In the genomic region with DNA sequence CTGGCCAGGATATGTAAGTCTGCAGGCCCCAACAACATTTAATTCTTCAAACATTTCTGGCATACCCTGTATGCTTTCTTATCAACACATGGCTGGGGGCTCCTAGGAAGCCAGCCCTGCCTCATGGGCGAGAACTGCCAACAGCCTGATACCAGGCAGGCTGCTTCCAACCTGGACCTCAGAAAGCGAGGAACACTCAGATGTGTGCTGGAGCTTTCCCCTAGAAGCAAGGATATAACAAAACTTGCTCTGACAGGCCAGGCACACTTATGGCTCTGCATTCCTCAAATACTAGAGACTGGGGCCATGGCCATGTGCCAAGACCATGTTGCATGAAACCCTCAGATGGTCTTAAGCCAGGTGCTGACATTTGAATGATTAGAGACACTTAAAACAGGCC, we compare ENCODE assay signal across 11 mouse cellular contexts.
A peak's percentile ranks its signal among the peaks of the same experiment; 100 is the strongest.
DNase-seq lines count a peak whose midpoint lies in the region; ATAC-seq and TF ChIP-seq lines count a peak whose summit lies in the region.
"Had no signal": no experiment of that assay in that cellular context is flagged by ENCODE, and none has a peak within 500 bp of the region (broad histone marks: within the 10 kb centered on the region; RNA-seq: fewer than 3 reads in every experiment).

No protein-coding gene starts in this region.

- no peak overlapping the region for H3K4me3 ChIP-seq in forebrain, embryonic 16.5 days (replicated peaks; ENCODE audit: low read length)
- H3K4me3 ChIP-seq in forebrain, embryonic 10.5 days, result no peak overlapping the region
- H3K4me3 ChIP-seq in liver, adult 2 months (ENCODE audit: insufficient read depth, low read depth, low read length), result no peak overlapping the region
- no peak overlapping the region for H3K4me3 ChIP-seq in liver, embryonic 11.5 days (ENCODE audit: low read depth, low read length)
- H3K4me3 ChIP-seq in embryonic facial prominence, embryonic 12.5 days, result no peak overlapping the region
- H3K4me3 ChIP-seq in lung, embryonic 16.5 days (ENCODE audit: low read length), result no peak overlapping the region
- H3K4me3 ChIP-seq: midbrain, embryonic 12.5 days had no signal

- no peaks in the 10 kb centered on the region for H3K27me3 ChIP-seq in forebrain, embryonic 16.5 days (replicated peaks; ENCODE audit: control insufficient read depth, insufficient read depth, low read length)
- no peaks in the 10 kb centered on the region for H3K27me3 ChIP-seq in forebrain, embryonic 10.5 days (ENCODE audit: poor library complexity, severe bottlenecking)
- H3K27me3 ChIP-seq in liver, adult 2 months (ENCODE audit: control insufficient read depth, insufficient read depth, low read length), result no peaks in the 10 kb centered on the region
- H3K27me3 ChIP-seq in liver, embryonic 11.5 days (replicated peaks; ENCODE audit: control insufficient read depth, insufficient read depth, low read length), result no peaks in the 10 kb centered on the region
- no peaks in the 10 kb centered on the region for H3K27me3 ChIP-seq in embryonic facial prominence, embryonic 12.5 days
- H3K27me3 ChIP-seq in lung, embryonic 16.5 days (ENCODE audit: control insufficient read depth, insufficient read depth, low read depth, low read length), result no peaks in the 10 kb centered on the region
- H3K27me3 ChIP-seq: midbrain, embryonic 12.5 days had no signal

- H3K4me2 ChIP-seq in forebrain, embryonic 16.5 days (ENCODE audit: low read length), result no peak overlapping the region
- H3K4me2 ChIP-seq in liver, embryonic 11.5 days, result no peak overlapping the region; the same call in 1 of the 2 replicates
- no peak overlapping the region for H3K4me2 ChIP-seq in embryonic facial prominence, embryonic 12.5 days (replicated peaks)
- H3K4me2 ChIP-seq in lung, embryonic 16.5 days (ENCODE audit: low read depth, low read length), result peak overlapping the region; percentile 17; the same call in 1 of the 2 replicates
- H3K4me2 ChIP-seq: midbrain, embryonic 12.5 days had no signal

- no peaks in the 10 kb centered on the region for H3K79me2 ChIP-seq in liver, adult 2 months (ENCODE audit: control insufficient read depth, insufficient read depth, low read length)

- no peaks in the 10 kb centered on the region for H3K9me3 ChIP-seq in forebrain, embryonic 16.5 days (ENCODE audit: control insufficient read depth, low read length)
- no peaks in the 10 kb centered on the region for H3K9me3 ChIP-seq in forebrain, embryonic 10.5 days
- H3K9me3 ChIP-seq in liver, embryonic 11.5 days (ENCODE audit: control insufficient read depth, low read length), result no peaks in the 10 kb centered on the region
- no peaks in the 10 kb centered on the region for H3K9me3 ChIP-seq in embryonic facial prominence, embryonic 12.5 days
- H3K9me3 ChIP-seq in lung, embryonic 16.5 days (ENCODE audit: control insufficient read depth, low read length), result no peaks in the 10 kb centered on the region
- H3K9me3 ChIP-seq: midbrain, embryonic 12.5 days had no signal

- no peak for DNase-seq in forebrain, embryonic 10.5 days (ENCODE audit: extremely low spot score, low spot score)
- DNase-seq in liver, adult 2 months (ENCODE audit: extremely low read depth, low read depth, low spot score), result no peak
- no peak for DNase-seq in liver, embryonic 11.5 days (ENCODE audit: low spot score)
- no peak for DNase-seq in adrenal gland, adult (ENCODE audit: inconsistent age in 2 of 2, low spot score in 1 of 2)
- DNase-seq in adrenal gland, adult 18-20 months (ENCODE audit: low spot score in 2 of 2), result no peak
- DNase-seq: adrenal gland, adult 8-10 months had no signal

- WGBS in forebrain, embryonic 16.5 days, result 53% methylated on average over 2 of the region's 2 CpGs
- 95% methylated on average over 2 of the region's 2 CpGs for WGBS in forebrain, embryonic 10.5 days
- WGBS in liver, adult 2 months, result 88% methylated on average over 2 of the region's 2 CpGs
- WGBS in liver, embryonic 11.5 days, result 44% methylated on average over 2 of the region's 2 CpGs
- 68% methylated on average over 2 of the region's 2 CpGs for WGBS in embryonic facial prominence, embryonic 12.5 days
- WGBS in lung, embryonic 16.5 days, result 34% methylated on average over 2 of the region's 2 CpGs

- no peak for TF ChIP-seq CTCF in liver, adult 2 months (IDR thresholded peaks at IDR 0.05; ENCODE audit: low read depth, low read length)

- H3K27ac ChIP-seq in forebrain, embryonic 16.5 days (ENCODE audit: low read length), result no peak overlapping the region
- H3K27ac ChIP-seq in forebrain, embryonic 10.5 days, result no peak overlapping the region
- H3K27ac ChIP-seq in liver, adult 2 months (replicated peaks; ENCODE audit: insufficient read depth, low read depth, low read length), result 0 out of 2 replicates have a peak overlapping the region, but pooled peaks have one; percentile 27
- no peak overlapping the region for H3K27ac ChIP-seq in liver, embryonic 11.5 days (ENCODE audit: low read depth, low read length)
- H3K27ac ChIP-seq in embryonic facial prominence, embryonic 12.5 days, result peak overlapping the region; percentile 51; the same call in 1 of the 2 replicates
- peak overlapping the region; percentile 86 for H3K27ac ChIP-seq in lung, embryonic 16.5 days (ENCODE audit: low read length)
- H3K27ac ChIP-seq: hindbrain, postnatal 0 days; midbrain, embryonic 12.5 days had no signal

- no peak for TF ChIP-seq POLR2A in liver, adult 2 months (IDR thresholded peaks at IDR 0.05; ENCODE audit: extremely low read depth, insufficient read depth, low read length)

- H3K36me3 ChIP-seq in forebrain, embryonic 16.5 days (ENCODE audit: control insufficient read depth, insufficient read depth), result no peaks in the 10 kb centered on the region
- no peaks in the 10 kb centered on the region for H3K36me3 ChIP-seq in forebrain, embryonic 10.5 days (replicated peaks)
- no peaks in the 10 kb centered on the region for H3K36me3 ChIP-seq in liver, adult 2 months (ENCODE audit: control insufficient read depth, insufficient read depth, low read length)
- no peaks in the 10 kb centered on the region for H3K36me3 ChIP-seq in liver, embryonic 11.5 days (ENCODE audit: control insufficient read depth, insufficient read depth, low read length)
- no peaks in the 10 kb centered on the region for H3K36me3 ChIP-seq in embryonic facial prominence, embryonic 12.5 days
- H3K36me3 ChIP-seq in lung, embryonic 16.5 days (ENCODE audit: control insufficient read depth, insufficient read depth, low read length), result no peaks in the 10 kb centered on the region
- H3K36me3 ChIP-seq: midbrain, embryonic 12.5 days had no signal

- peaks cover 3% of the 10 kb centered on the region; the same call in 1 of the 2 replicates for H3K4me1 ChIP-seq in forebrain, embryonic 16.5 days (replicated peaks; ENCODE audit: control insufficient read depth, insufficient read depth, low read length)
- H3K4me1 ChIP-seq in forebrain, embryonic 10.5 days, result peaks cover 7% of the 10 kb centered on the region; the same call in 1 of the 2 replicates
- peaks cover 17% of the 10 kb centered on the region for H3K4me1 ChIP-seq in liver, adult 2 months (ENCODE audit: control insufficient read depth, insufficient read depth, low read length)
- H3K4me1 ChIP-seq in liver, embryonic 11.5 days (replicated peaks; ENCODE audit: control insufficient read depth, insufficient read depth, low read length), result peaks cover 7% of the 10 kb centered on the region
- H3K4me1 ChIP-seq in embryonic facial prominence, embryonic 12.5 days, result peaks cover 9% of the 10 kb centered on the region; the same call in 1 of the 2 replicates
- peaks cover 10% of the 10 kb centered on the region for H3K4me1 ChIP-seq in lung, embryonic 16.5 days (replicated peaks; ENCODE audit: control insufficient read depth, insufficient read depth, low read length)

- no peak overlapping the region for H3K9ac ChIP-seq in forebrain, embryonic 16.5 days (replicated peaks; ENCODE audit: low read depth, low read length)
- no peak overlapping the region for H3K9ac ChIP-seq in liver, adult 2 months (ENCODE audit: low read depth, low read length)
- no peak overlapping the region for H3K9ac ChIP-seq in liver, embryonic 11.5 days (ENCODE audit: low read depth, low read length)
- no peak overlapping the region for H3K9ac ChIP-seq in embryonic facial prominence, embryonic 12.5 days
- no peak overlapping the region for H3K9ac ChIP-seq in lung, embryonic 16.5 days (ENCODE audit: low read length)
- H3K9ac ChIP-seq: midbrain, embryonic 12.5 days had no signal

- peak; percentile 86 for ATAC-seq in forebrain, embryonic 16.5 days
- ATAC-seq in liver, embryonic 11.5 days (replicated peaks; ENCODE audit: low FRiP score), result no peak
- 0 out of 2 replicates have a peak, but pooled peaks have one; percentile 35 for ATAC-seq in embryonic facial prominence, embryonic 12.5 days (ENCODE audit: insufficient number of reproducible peaks, insufficient read depth, low FRiP score, low TSS enrichment)
- ATAC-seq in lung, embryonic 16.5 days (ENCODE audit: low read depth), result peak; percentile 78
- ATAC-seq: hindbrain, postnatal 0 days had no signal

Comparison
In these comparisons a context has a peak if more than half of its experiments do, and no peak if none do; other contexts are left out.
1. H3K27ac ChIP-seq: peak in liver, adult 2 months (single experiment), embryonic facial prominence, embryonic 12.5 days (single experiment) and lung, embryonic 16.5 days (single experiment); none in forebrain, embryonic 16.5 days (single experiment), forebrain, embryonic 10.5 days (single experiment) and liver, embryonic 11.5 days (single experiment).